Mouse (Mus musculus) spleen, adult 2 months (tissue): Measurements from ENCODE around the gene Vsig10l.

Experiments used
- CTCF ChIP-seq: fragments of 200-500 bp; IDR thresholded peaks from 2 replicates; pipeline ENCODE4 v1.5.1; 2011; ENCODE audit warnings: mild to moderate bottlenecking, inconsistent platforms; ENCODE audit not compliant: insufficient read depth, insufficient read length, insufficient replicate concordance; ENCODE audit errors: extremely low read depth
- POLR2A ChIP-seq: fragments of 200-500 bp; IDR thresholded peaks from 2 replicates; pipeline ENCODE4 v1.6.1; 2011; ENCODE audit warnings: low read depth, low read length, inconsistent platforms

DNA sequence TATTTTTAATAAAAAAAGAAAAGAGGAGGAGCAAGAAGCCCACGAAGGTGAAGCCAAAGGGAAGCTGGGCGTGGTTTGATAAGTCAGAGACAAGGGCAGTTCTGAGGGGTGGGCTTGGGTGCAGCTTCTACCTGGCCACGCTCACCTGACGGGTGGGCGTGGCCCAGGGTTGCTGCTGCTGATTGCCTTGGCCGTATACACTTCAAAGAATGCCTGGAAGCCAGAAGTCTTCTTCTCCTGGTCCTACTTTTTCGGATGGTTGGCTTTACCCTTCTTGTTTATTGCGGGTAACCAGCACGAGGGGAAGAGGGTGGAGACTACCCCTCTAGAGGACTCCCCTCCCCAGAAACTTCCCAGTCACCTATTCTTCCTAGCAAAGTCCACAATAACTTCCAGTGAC, 20.3 kb upstream of the Vsig10l start:
- TF ChIP-seq CTCF (no peak), POLR2A (no peak)
